Mouse (Mus musculus) thymus, adult 2 months (tissue): ENCODE results near the gene Ntn3. TPM values are rescaled to one million over a fixed set of nuclear protein-coding genes. Genes with fewer than 3 reads are reported as not detected.

Source experiments
- DNase-seq: peaks from one replicate; pipeline ENCODE4 v3.0.0; 2021
- H3K27ac ChIP-seq: fragments of 200-500 bp; 2 replicates; pipeline ENCODE4 v1.5.1; 2012; ENCODE audit warnings: low read length, control low read depth; ENCODE audit not compliant: control insufficient read depth, insufficient read depth
- H3K27me3 ChIP-seq: fragments of 200-500 bp; 2 replicates; pipeline ENCODE4 v1.6.1; 2012; ENCODE audit warnings: mild to moderate bottlenecking, low read length, moderate library complexity, mixed read lengths; ENCODE audit not compliant: control insufficient read depth, insufficient read depth
- H3K36me3 ChIP-seq: fragments of 200-500 bp; 2 replicates; pipeline ENCODE4 v1.6.1; 2012; ENCODE audit warnings: mild to moderate bottlenecking, low read length, moderate library complexity; ENCODE audit not compliant: control insufficient read depth, insufficient read depth
- H3K4me1 ChIP-seq: fragments of 200-500 bp; replicated peaks from 2 replicates; pipeline ENCODE4 v1.6.1; 2012; ENCODE audit warnings: low read length; ENCODE audit not compliant: control insufficient read depth, insufficient read depth
- H3K4me3 ChIP-seq: fragments of 200-500 bp; 2 replicates; pipeline ENCODE4 v1.5.1; 2012; ENCODE audit warnings: mild to moderate bottlenecking, low read length, control low read depth, moderate library complexity; ENCODE audit not compliant: control insufficient read depth, insufficient read depth
- CTCF ChIP-seq: fragments of 200-500 bp; IDR thresholded peaks from 2 replicates; pipeline ENCODE4 v1.5.1; 2012; ENCODE audit warnings: mild to moderate bottlenecking, control low read depth, low read length, moderate library complexity, borderline replicate concordance; ENCODE audit not compliant: control insufficient read depth, poor library complexity, insufficient read depth; ENCODE audit errors: extremely low read depth
- POLR2A ChIP-seq: fragments of 200-500 bp; IDR thresholded peaks from 2 replicates; pipeline ENCODE4 v1.6.1; 2012; ENCODE audit warnings: mild to moderate bottlenecking, low read length, control low read depth, moderate library complexity; ENCODE audit not compliant: control insufficient read depth, poor library complexity, insufficient read depth; ENCODE audit errors: extremely low read depth
- WGBS: fragments of 180-500 bp; shearing (Covaris S2); methylation state at CpG from one replicate; pipeline ENCODE4 v1.1.7; 2018; 5-methylcytosine and 5-hydroxymethylcytosine counted together
- polyA plus RNA-seq: library from polyadenylated mRNA; depleted of rRNA; stranded (reverse); fragments of >200 nt; gene quantifications from 2 replicates; pipeline ENCODE4 v1.2.3, GENCODE M21; 2012; rRNA removed

Ntn3 gene
- 0.71 and 1.5 TPM in 2 replicates for polyA plus RNA-seq

- no peaks in the 10 kb centered on the region for H3K36me3 ChIP-seq
- WGBS, result 13% methylated on average over 42 of the region's 43 CpGs
- peaks cover 11% of the 10 kb centered on the region; the same call in 1 of the 2 replicates for H3K27me3 ChIP-seq
- H3K4me3 ChIP-seq, result peak within 1 kb of the TSS; percentile 26
- H3K27ac ChIP-seq, result no peak within 1 kb of the TSS
- H3K4me1 ChIP-seq, result peaks cover 36% of the 10 kb centered on the region
- no peak for TF ChIP-seq CTCF
- no peak for DNase-seq
These were observed at the start of gene Ntn3 for GRCm38 (mm10) chr17:24209043-24209915. Ntn3 (minus strand) TSS chr17:24209531.

DNA sequence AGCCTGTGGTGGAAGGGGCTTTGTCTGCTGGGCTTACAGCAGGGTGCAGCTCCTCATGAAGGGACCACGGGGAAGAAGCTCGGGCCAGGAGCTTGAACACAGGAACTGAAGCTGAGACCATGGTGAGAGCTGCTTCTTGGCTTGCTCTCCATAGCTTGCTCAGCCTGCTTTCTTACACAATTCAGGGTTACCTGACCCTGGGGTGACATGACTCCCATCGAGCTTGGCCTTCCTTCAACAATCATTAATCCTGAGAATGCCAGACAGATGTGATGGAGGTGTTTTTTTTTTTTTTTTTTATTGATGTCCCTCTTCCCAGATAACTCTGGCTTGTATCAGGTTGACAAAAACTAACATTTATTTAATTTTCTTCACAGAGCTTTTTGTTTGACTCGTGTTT lies 49.6 kb upstream of the Ntn3 start:
- no peak for TF ChIP-seq CTCF
- TF ChIP-seq POLR2A, result no peak
- 50% methylated on average over 4 of the region's 4 CpGs for WGBS
- Histone ChIP-seq H3K4me3 (no peak overlapping the region), H3K27me3 (no peaks in the 10 kb centered on the region), H3K36me3 (no peaks in the 10 kb centered on the region), H3K27ac (no peak overlapping the region), H3K4me1 (no peaks in the 10 kb centered on the region)
- DNase-seq, result no peak

DNA sequence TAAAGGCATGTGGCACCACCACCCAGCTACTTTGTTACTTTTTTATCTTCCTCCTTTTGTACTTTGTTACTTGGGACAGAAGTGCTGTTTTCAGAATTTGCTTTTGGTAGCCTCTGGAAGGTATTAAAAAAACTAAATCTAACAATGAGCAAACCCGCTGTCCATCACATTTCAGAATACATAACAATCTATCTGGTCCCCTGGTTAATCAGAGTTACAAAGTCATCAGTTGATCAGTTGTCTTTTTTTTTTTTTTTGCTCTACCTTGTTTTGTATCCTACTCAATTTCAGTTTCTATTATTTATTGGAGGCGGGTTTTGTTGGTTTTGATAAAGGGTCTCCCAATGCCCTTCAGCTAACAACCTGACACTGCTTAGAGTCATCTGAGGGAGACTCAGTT lies 43.0 kb upstream of the Ntn3 start:
- Histone ChIP-seq H3K36me3 (peaks cover 11% of the 10 kb centered on the region; the same call in 1 of the 2 replicates), H3K4me3 (no peak overlapping the region)
- 98% methylated on average over 2 of the region's 2 CpGs for WGBS

DNA sequence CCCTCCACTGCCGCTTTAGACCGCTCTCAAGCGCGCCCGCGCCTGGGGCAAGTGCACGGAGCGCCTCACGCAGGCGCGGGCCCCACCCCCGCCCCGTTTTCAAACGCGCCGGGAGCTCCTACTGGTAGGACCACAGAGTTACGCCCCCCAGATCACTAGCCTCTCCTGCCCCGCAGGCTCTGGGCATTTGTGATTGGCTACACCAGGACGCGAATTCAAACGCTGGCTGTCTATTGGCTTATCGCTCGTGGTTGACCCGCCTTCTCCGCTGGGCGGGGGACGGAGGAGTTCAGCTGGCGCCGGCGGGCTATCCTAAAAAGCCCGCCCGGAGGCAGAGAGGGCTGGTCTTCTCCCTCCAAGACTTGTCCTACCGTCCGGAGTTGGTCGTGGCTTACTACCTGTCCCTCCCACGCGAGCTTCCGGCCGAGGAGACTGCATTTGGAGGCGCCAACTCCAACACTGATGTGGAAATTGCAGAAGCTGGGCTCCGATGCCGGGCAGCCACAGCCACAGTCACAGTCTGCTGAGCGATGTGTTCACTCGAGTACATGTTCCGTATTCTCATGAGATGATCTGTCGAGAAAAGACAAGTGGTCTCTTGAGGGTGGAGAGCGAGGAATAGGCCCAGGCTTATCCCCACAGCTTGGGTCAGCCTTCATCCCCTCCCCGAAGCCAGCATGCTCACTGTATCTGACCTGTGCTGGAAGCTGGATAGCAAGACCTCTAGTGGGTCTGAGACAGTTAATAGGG lies 42.2 kb upstream of the Ntn3 start, which contains the start of gene Ccnf:
Gene Ccnf, minus strand, starts transcription at position 165 of the 750 bp plus-strand sequence.
- TF ChIP-seq POLR2A (peak; percentile 68), CTCF (peak; percentile 77)
- Histone ChIP-seq H3K36me3 (peaks cover 11% of the 10 kb centered on the region; the same call in 1 of the 2 replicates), H3K27ac (peak within 1 kb of the TSS; percentile 20; the same call in 1 of the 2 replicates), H3K4me1 (peaks cover 7% of the 10 kb centered on the region), H3K27me3 (no peaks in the 10 kb centered on the region), H3K4me3 (peak within 1 kb of the TSS; percentile 77)
- DNase-seq, result peak; percentile 97
- under 1% methylated on average over 48 of the region's 48 CpGs for WGBS

More for the DNA sequence above, 43.0 kb upstream of the Ntn3 start:
- Histone ChIP-seq H3K27me3 (no peaks in the 10 kb centered on the region), H3K27ac (no peak overlapping the region), H3K4me1 (peaks cover 7% of the 10 kb centered on the region)
- DNase-seq, result no peak
- TF ChIP-seq POLR2A, result no peak
- no peak for TF ChIP-seq CTCF

DNA sequence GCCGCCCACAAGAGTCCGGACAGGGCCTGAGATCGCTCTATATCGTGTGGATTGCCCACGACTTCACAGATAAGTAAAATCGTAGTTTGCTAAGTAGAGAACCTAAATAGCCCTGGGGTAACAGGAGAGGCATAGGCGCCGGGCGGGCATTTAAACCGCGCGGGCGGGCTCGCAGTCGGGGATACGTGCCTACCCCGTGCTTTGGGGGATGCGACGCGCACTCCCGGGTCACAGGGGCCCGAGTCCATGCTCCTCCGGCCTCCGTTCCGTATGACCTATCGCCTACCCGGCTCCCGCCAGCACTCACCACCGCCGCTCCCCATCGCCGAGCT lies 41.6 kb upstream of the Ntn3 start:
- no peak overlapping the region for H3K27ac ChIP-seq
- DNase-seq, result no peak
- WGBS, result under 1% methylated on average over 32 of the region's 32 CpGs
- peaks cover 7% of the 10 kb centered on the region for H3K4me1 ChIP-seq
- H3K27me3 ChIP-seq, result no peaks in the 10 kb centered on the region
- peak overlapping the region; percentile 77 for H3K4me3 ChIP-seq
- TF ChIP-seq CTCF, result no peak
- TF ChIP-seq POLR2A, result no peak
- H3K36me3 ChIP-seq, result peaks cover 11% of the 10 kb centered on the region; the same call in 1 of the 2 replicates

DNA sequence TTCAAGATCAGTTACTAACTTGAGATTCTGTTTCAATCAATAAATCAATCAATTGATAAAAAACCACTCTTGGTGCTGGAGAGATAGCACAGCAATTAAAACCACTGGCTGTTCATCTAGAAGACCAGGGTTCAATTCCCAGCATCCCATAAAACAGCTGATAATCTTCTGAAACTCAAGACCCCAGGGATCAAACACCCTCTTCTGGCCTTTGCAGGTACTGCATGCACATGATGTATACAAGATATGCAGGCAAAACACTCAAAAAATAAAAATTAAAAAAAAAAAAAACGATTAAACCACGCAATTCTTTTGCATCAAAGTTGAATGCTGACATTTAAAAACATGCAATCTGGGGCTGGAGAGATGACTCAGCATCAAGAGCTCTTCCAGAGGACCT lies 39.3 kb upstream of the Ntn3 start:
- Histone ChIP-seq H3K27me3 (no peaks in the 10 kb centered on the region), H3K27ac (no peak overlapping the region), H3K4me1 (peaks cover 7% of the 10 kb centered on the region), H3K36me3 (peaks cover 28% of the 10 kb centered on the region), H3K4me3 (no peak overlapping the region)
- 100% methylated on average over 2 of the region's 2 CpGs for WGBS
- TF ChIP-seq POLR2A (no peak), CTCF (no peak)
- no peak for DNase-seq
